Mouse (Mus musculus): Measurements from ENCODE around the gene Fam20b. TPM values are rescaled to one million over a fixed set of nuclear protein-coding genes. Genes with fewer than 3 reads are reported as not detected.
A peak's percentile ranks its signal among the peaks of the same experiment; 100 is the strongest.

Gene Fam20b
- polyA plus RNA-seq, 1 experiment: 44.4 TPM

DNA sequence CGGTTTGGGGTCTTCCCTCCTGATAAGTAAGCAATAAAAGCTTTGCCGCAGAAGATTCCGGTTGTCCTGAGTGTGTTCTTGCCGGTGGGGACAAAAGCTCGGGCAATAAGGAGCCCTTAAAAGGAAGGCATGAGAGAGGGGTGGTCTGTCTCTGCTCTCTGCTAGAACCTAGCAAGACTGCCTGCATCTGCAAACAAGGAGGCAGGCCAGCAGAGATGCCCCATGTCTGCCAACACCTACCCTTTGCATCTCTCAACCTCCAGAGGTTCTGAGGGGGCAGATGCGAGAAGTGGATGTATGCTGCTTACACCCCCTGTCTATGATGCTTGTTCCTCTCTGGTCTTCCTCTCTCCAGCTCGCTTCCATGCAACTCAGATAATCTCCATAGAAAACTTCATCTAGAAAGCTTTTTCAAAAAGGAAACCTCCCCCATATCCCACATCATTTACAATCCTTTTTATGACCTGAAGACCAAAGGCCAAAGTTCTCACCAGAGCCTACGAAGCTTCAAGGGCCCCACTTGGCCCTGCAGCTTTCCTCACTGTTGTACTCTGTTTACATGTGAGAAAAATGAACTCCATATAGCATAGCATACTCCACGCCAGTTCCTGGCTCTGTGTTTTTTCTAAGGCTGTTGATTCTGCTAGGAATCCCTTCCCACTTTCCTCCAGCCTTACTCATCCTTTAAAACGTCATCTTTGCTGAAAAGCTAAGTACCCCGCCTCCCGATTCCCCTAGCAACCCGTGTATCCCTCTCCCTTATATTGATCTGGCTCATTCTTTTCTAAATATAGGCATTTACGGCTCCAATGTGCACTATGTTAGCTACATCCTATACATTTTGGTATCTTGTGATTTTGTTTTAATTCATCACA is 8.6 kb upstream of the Fam20b start:
- TF ChIP-seq POLR2A (IDR thresholded peaks at IDR 0.05; ENCODE audit: borderline replicate concordance, extremely low read depth, insufficient read depth, insufficient read length, poor library complexity, severe bottlenecking) (no peak), CTCF (IDR thresholded peaks at IDR 0.05; ENCODE audit: borderline replicate concordance, extremely low read depth, insufficient read depth, insufficient read length) (no peak)
- no peak for DNase-seq (ENCODE audit: low read depth)

DNA sequence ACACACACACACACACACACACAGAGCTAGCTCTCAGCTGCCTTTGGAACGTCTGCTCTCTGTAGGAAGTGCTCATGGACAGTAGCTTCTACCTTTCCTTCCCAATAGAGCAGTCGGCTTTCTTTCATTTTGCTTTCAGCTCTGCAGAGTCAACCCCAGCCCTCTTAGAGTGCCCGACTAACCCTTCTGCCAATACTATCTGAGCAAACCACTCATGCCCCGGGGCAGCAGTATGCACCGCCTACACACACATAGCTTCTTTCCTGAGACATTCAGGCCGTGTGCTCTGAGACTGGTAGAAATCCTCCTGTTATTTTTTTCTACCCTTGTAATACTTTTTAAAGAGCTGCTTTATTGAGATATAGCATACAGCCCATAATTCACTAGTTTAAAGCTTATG is 3.2 kb upstream of the Fam20b start:
- TF ChIP-seq CTCF (IDR thresholded peaks at IDR 0.05; ENCODE audit: borderline replicate concordance, extremely low read depth, insufficient read depth, insufficient read length) (no peak), POLR2A (IDR thresholded peaks at IDR 0.05; ENCODE audit: borderline replicate concordance, extremely low read depth, insufficient read depth, insufficient read length, poor library complexity, severe bottlenecking) (no peak)
- no peak for DNase-seq (ENCODE audit: low read depth)

DNA sequence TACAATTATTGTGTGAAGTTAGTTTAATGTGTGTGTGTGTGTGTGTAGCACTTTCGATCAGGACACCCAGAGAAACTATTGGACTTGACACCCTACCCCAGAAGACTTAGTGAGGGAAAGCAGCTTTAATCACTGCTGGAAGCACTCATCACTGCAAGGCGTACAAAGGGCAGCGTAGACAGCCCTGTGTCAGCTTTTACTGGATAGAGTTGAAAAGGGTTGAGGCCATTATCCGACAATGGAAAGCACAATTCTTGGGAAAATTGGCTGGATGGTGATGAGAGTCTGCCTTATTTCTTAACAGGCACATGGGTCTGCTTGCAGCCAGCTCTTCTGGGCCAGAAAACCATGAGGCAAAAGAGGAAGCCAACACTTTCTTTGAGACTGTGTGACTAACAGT is 1.2 kb upstream of the Fam20b start:
- DNase-seq (ENCODE audit: low read depth): no peak
- TF ChIP-seq CTCF (IDR thresholded peaks at IDR 0.05; ENCODE audit: borderline replicate concordance, extremely low read depth, insufficient read depth, insufficient read length): no peak
- no peak for TF ChIP-seq POLR2A (IDR thresholded peaks at IDR 0.05; ENCODE audit: borderline replicate concordance, extremely low read depth, insufficient read depth, insufficient read length, poor library complexity, severe bottlenecking)

DNA sequence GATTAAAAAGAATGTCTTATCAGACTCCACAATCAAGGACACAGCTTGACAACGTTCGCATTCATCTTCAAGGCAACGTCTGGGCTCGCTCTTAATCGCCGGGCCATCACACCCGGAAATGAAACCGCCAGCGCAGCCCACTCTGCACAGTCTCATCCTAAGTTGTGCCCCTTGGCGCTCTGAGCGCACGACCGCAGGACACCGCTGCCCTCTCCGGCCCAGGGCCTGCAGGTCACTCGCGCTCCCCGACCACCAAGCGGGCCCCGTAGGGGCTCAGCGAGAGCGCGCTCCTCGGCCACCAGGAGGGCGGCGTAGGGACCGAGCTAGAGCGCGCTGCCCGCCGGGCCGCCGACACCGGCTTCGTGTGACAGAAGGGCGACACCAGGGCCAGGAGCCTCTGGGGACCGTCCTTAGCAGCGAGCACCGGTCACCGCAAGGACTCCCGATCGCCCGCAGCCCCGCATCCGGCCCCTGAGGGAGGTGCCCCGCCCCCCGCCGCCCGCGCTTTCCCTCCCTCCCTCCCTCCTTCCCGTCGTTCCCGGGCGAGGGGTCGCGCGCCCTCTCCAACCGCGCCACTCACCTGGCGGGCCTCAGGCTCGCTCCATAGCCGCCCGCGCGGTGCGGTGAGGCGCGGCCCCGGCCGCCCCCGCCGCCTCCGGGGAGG is 468 bp downstream of the Fam20b start:
- peak; percentile 83 for DNase-seq (ENCODE audit: low read depth)
- TF ChIP-seq CTCF (IDR thresholded peaks at IDR 0.05; ENCODE audit: borderline replicate concordance, extremely low read depth, insufficient read depth, insufficient read length) (peak; percentile 9; the same call in 1 of the 2 replicates), POLR2A (IDR thresholded peaks at IDR 0.05; ENCODE audit: borderline replicate concordance, extremely low read depth, insufficient read depth, insufficient read length, poor library complexity, severe bottlenecking) (no peak; the same call in 1 of the 2 replicates)

DNA sequence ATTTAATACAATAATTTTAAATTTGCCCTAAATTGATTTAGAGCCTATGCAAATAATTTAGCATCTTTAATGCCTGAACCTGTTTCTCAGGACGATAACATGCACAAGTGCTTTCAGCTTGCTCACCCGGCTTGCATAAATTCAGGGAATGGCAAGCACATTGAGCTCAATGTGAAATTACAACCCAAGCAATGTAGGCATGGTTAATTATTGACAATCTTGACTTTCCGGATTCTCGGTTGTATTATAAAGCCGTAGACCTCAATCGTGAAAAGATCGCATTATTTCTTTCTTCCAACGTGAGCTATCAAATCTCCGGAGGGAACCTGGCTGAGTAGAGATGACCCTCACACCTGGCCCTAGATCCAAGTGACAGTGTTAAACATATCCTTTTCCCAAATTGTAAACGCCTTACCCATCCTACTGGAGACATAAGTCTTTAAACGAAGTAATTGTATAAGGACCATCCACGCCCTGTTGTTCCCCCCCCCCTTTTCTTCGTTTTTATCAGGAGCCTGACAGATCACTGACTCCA is 1.1 kb downstream of the Fam20b start:
- no peak for TF ChIP-seq CTCF (IDR thresholded peaks at IDR 0.05; ENCODE audit: borderline replicate concordance, extremely low read depth, insufficient read depth, insufficient read length)
- no peak for TF ChIP-seq POLR2A (IDR thresholded peaks at IDR 0.05; ENCODE audit: borderline replicate concordance, extremely low read depth, insufficient read depth, insufficient read length, poor library complexity, severe bottlenecking)
- no peak for DNase-seq (ENCODE audit: low read depth)

DNA sequence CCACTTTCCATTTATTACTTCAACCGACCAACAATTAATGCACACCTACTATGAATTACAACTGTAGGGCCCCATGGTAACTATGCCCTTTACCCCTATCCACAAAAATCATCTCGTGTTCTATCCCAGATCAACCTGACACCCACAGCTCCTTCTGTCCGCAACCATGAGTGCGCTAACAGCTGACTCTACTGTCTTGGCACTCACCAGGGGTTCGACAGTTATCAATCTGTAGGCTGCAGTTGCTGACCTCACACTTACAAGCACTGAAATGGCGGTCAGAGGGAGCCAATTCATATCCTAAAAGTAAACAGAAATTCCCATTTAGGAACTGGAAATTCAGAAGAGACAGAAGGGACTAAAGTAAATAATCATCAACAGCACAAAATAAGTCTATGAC is 2.2 kb downstream of the Fam20b start:
- no peak for DNase-seq (ENCODE audit: low read depth)
- TF ChIP-seq CTCF (IDR thresholded peaks at IDR 0.05; ENCODE audit: borderline replicate concordance, extremely low read depth, insufficient read depth, insufficient read length) (no peak), POLR2A (IDR thresholded peaks at IDR 0.05; ENCODE audit: borderline replicate concordance, extremely low read depth, insufficient read depth, insufficient read length, poor library complexity, severe bottlenecking) (no peak)

DNA sequence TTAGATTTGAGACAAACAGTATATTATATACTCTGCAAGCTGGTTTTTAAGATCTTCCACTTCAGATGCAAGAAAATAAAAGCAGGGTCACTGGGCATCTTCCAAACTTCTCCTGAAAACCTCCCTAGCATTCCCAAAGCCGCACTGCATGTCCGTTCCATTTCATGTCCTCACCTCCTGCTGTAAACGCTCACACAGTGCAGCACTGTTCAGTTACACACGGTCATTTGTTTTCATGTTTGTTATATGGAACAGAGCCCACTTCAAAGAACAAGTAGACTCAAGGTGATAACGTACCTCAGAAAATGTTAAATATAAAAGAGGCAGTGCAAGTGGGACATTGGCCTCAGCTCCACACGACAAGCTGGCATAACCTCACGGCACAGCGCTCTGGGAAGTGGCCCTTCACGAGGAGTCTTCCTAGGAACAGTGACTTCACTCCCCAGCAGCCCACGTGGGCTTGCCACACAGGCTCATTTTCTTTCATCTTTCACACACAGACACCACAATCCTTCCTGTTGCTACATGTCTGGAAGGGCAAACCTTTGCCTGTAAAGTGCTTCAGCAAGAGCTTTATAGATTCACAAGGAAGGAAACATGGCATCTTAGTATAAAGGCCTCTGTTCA is 8.3 kb downstream of the Fam20b start:
- DNase-seq (ENCODE audit: low read depth): no peak
- TF ChIP-seq POLR2A (IDR thresholded peaks at IDR 0.05; ENCODE audit: borderline replicate concordance, extremely low read depth, insufficient read depth, insufficient read length, poor library complexity, severe bottlenecking) (no peak), CTCF (IDR thresholded peaks at IDR 0.05; ENCODE audit: borderline replicate concordance, extremely low read depth, insufficient read depth, insufficient read length) (no peak)

DNA sequence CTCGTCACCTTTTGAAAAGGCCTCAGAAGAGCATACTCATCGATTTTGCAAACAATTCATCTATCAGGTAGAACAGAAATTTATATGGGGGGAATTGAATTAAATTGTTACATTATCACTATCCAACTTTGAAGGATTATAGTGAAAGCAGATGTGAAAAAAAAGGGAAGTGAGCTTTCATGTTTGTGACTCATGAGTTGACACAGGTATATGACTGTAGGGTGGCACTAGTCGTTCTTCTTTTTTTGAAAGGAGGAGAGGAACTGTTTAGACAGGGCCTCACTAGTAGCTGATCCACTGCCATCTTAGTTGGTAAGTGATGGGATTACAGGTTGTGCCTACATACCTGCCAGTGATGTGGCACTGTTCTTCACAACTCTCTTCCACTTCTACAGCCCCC is 10.2 kb downstream of the Fam20b start:
- no peak for TF ChIP-seq POLR2A (IDR thresholded peaks at IDR 0.05; ENCODE audit: borderline replicate concordance, extremely low read depth, insufficient read depth, insufficient read length, poor library complexity, severe bottlenecking)
- no peak for TF ChIP-seq CTCF (IDR thresholded peaks at IDR 0.05; ENCODE audit: borderline replicate concordance, extremely low read depth, insufficient read depth, insufficient read length)
- DNase-seq (ENCODE audit: low read depth): no peak

DNA sequence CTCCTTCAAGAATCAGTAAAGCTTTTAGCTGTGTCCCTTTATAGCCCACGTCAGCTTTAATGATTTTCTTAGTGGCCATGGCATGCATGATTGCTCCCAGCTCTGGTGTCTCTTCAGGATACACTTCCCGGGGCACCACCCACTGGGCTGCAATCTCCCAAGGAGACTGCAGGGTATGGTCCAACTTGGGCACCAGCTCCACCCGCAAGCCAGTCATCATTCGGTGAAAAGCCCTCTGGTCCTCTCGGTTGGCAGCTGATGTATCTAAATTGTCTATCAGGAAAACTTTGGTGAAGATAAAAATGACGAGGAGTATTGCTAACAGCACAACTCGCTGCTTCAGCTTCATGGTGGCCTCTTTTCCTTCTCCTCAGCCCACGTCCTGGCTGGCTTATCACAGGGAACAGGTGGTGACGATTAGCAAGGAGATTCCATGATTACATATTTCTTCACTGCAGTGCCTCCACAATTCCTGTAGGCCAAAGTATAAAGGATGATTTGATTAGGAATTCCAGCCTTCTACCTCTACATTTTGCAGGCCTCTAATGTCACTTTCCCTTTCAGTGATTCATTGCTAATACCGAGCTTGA is 13.1 kb downstream of the Fam20b start:
- TF ChIP-seq POLR2A (IDR thresholded peaks at IDR 0.05; ENCODE audit: borderline replicate concordance, extremely low read depth, insufficient read depth, insufficient read length, poor library complexity, severe bottlenecking): no peak
- TF ChIP-seq CTCF (IDR thresholded peaks at IDR 0.05; ENCODE audit: borderline replicate concordance, extremely low read depth, insufficient read depth, insufficient read length): no peak
- no peak for DNase-seq (ENCODE audit: low read depth)

DNA sequence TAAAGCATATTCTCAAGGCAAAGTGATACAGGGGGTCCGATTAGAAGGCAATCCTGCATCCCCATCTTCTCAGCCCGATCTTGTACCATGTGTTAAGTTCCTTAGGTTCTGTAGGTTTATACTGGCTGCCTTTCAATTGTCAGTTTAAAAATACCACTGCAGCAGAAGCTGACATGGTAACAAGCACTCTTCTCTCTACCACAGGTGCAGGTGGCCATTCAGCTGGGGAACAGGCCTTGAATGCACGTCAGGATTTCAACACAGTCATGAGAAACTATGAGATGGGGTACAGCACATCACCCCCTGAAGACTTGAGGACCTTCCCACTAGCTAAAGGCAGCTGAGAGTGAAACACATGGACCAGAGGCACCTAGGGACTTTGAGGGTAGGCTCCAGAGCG is 15.4 kb downstream of the Fam20b start:
- DNase-seq (ENCODE audit: low read depth): no peak
- TF ChIP-seq CTCF (IDR thresholded peaks at IDR 0.05; ENCODE audit: borderline replicate concordance, extremely low read depth, insufficient read depth, insufficient read length): no peak
- TF ChIP-seq POLR2A (IDR thresholded peaks at IDR 0.05; ENCODE audit: borderline replicate concordance, extremely low read depth, insufficient read depth, insufficient read length, poor library complexity, severe bottlenecking): no peak

DNA sequence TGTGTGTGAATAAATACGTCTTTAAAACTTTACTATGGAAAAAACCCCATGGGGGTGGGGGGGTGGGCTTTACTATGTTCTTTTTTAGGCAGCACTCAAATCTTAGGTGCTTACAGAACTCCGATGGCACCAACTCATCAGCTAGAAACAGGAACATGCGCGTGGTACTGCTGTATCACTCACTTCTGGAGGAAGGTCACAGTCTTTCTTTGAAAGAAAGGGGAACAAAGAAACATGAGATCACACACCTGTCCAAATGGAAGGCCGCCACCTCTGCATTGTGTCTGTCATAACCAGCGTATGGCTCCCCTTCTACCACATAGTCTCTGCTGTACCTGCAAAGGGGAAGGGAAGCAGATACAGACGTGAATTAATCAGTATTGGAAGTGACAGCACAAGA is 16.7 kb downstream of the Fam20b start:
- TF ChIP-seq CTCF (IDR thresholded peaks at IDR 0.05; ENCODE audit: borderline replicate concordance, extremely low read depth, insufficient read depth, insufficient read length) (no peak), POLR2A (IDR thresholded peaks at IDR 0.05; ENCODE audit: borderline replicate concordance, extremely low read depth, insufficient read depth, insufficient read length, poor library complexity, severe bottlenecking) (no peak)

More for the DNA sequence above, 16.7 kb downstream of the Fam20b start:
- DNase-seq (ENCODE audit: low read depth): no peak
